Mouse (Mus musculus): Measurements from ENCODE around the gene St5. TPM values are rescaled to one million over a fixed set of nuclear protein-coding genes. Genes with fewer than 3 reads are reported as not detected.

Gene St5
- polyA plus RNA-seq, 1 experiment from 2014 or later = 51.0 TPM

DNA sequence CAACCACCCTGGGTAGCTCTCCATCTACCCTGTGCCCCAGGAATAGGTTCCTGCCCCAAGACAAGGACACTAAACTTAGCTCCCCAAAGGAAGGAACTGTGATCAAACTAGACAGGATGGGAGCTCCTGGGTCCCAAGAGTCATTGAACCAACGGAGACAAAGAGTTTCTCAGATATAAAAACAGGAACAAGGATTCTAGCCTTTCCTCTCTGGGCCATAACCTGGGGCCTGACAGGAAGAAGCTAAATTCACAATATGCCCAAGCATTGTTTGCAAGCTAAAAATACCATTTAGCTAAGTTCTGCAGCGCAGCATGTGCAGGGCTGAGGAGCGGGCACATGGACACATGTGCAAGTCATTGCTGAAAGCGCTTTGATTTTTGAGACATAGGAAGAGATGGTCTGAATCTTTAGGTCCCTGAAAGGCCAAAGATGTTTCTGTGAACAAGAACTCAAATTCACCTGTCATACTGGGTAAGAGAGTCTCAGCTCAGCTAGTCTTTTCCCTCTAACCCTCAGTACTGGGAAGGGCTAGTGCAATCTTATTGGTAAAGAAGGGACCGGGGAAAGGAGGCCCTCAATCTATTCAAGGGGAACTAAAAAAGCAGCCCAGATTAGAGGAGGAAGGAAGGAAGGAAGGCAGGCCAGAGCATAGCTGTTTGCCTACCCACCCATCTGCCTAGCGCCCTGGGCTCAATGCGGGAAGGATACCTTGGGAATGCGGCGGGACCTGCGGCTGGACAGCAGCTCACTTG is 161.6 kb downstream of the St5 start:
- 92% methylated on average over 10 of the region's 10 CpGs for WGBS
- no peaks in the 10 kb centered on the region for H3K9me3 ChIP-seq
- 0 out of 2 replicates have a peak, but pooled peaks cover 2% of the 10 kb centered on the region for H3K4me1 ChIP-seq
- no peak overlapping the region for H3K4me2 ChIP-seq (replicated peaks)
- H3K9ac ChIP-seq = no peak overlapping the region
- ATAC-seq (ENCODE audit: low FRiP score, low read depth) = no peak
- peaks cover 49% of the 10 kb centered on the region for H3K36me3 ChIP-seq
- H3K27ac ChIP-seq = no peak overlapping the region; the same call in 1 of the 2 replicates
- H3K27me3 ChIP-seq (replicated peaks) = no peaks in the 10 kb centered on the region
- no peak overlapping the region for H3K4me3 ChIP-seq

DNA sequence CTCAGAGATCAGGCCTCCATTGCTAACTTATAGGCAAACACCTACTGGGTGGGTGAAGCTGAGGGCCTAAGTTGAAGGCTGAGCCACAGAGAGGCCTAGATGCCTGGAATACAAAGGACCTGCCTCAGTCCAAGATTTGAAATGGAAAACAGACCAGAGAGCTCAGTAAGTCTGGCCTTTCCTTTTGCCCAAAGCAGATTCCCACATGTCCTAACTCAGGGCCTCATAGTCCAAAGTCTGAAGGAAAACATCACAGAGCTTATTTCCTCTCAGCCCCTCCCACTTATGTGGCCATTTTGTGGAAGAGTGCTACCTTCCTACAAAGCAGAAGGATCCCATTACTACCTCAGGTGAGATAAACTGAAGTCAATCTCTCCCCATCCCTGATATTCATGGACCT is 162.5 kb downstream of the St5 start:
- no peak overlapping the region for H3K27ac ChIP-seq
- H3K4me3 ChIP-seq = no peak overlapping the region
- peaks cover 51% of the 10 kb centered on the region for H3K36me3 ChIP-seq
- 0 out of 2 replicates have a peak, but pooled peaks cover 7% of the 10 kb centered on the region for H3K4me1 ChIP-seq
- H3K27me3 ChIP-seq (replicated peaks) = no peaks in the 10 kb centered on the region
- H3K9me3 ChIP-seq = no peaks in the 10 kb centered on the region
- no peak for ATAC-seq (ENCODE audit: low FRiP score, low read depth)
- H3K4me2 ChIP-seq (replicated peaks) = no peak overlapping the region
- H3K9ac ChIP-seq = no peak overlapping the region

- peaks cover 44% of the 10 kb centered on the region for H3K36me3 ChIP-seq
- 64% methylated on average over 4 of the region's 4 CpGs for WGBS
- H3K9me3 ChIP-seq = no peaks in the 10 kb centered on the region
- no peak overlapping the region for H3K4me3 ChIP-seq
- peak; percentile 29; the same call in 1 of the 2 replicates for ATAC-seq (ENCODE audit: low FRiP score, low read depth)
- H3K4me1 ChIP-seq = 0 out of 2 replicates have a peak, but pooled peaks cover 7% of the 10 kb centered on the region
- no peak overlapping the region for H3K9ac ChIP-seq
- no peak overlapping the region for H3K27ac ChIP-seq
- no peak overlapping the region for H3K4me2 ChIP-seq (replicated peaks)
- no peaks in the 10 kb centered on the region for H3K27me3 ChIP-seq (replicated peaks)
Measured at GRCm38 (mm10) chr7:109536451-109536946, 166.9 kb downstream of the St5 start.

GRCm38 (mm10) chr7:109534921-109535320 is 168.5 kb downstream of the St5 start:
- 95% methylated on average over 3 of the region's 3 CpGs for WGBS
- Histone ChIP-seq H3K9me3 (no peaks in the 10 kb centered on the region), H3K4me2 (replicated peaks) (no peak overlapping the region), H3K27ac (no peak overlapping the region), H3K4me3 (no peak overlapping the region), H3K9ac (no peak overlapping the region), H3K4me1 (0 out of 2 replicates have a peak, but pooled peaks cover 7% of the 10 kb centered on the region), H3K27me3 (replicated peaks) (no peaks in the 10 kb centered on the region), H3K36me3 (peaks cover 58% of the 10 kb centered on the region)
- ATAC-seq (ENCODE audit: low FRiP score, low read depth) = no peak

DNA sequence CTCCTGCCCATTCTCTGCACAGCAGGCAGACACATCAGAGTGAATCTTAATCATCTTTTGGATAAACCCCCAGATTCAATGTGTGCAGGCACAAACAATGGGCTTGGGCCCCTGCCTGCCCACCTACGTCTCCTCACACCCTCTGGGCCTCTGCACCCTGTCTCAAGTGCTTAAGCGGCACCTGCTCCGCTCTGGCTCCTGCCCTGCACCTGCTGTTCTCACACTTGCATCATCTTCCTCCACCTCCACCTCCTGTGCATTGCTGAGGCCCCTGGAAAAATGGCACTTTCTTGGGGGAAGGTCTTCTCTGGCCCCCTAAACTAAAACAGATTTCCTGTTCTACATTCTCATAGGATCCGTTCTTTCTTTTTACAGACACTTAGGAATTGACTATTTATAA is 169.5 kb downstream of the St5 start:
- Histone ChIP-seq H3K27me3 (replicated peaks) (no peaks in the 10 kb centered on the region), H3K4me3 (no peak overlapping the region), H3K27ac (no peak overlapping the region), H3K9ac (no peak overlapping the region), H3K9me3 (no peaks in the 10 kb centered on the region), H3K4me2 (replicated peaks) (no peak overlapping the region), H3K4me1 (0 out of 2 replicates have a peak, but pooled peaks cover 7% of the 10 kb centered on the region), H3K36me3 (peaks cover 55% of the 10 kb centered on the region)
- WGBS = 84% methylated on average over 4 of the region's 4 CpGs
- ATAC-seq (ENCODE audit: low FRiP score, low read depth) = no peak

- no peaks in the 10 kb centered on the region for H3K9me3 ChIP-seq
- H3K36me3 ChIP-seq = peaks cover 55% of the 10 kb centered on the region
- H3K4me3 ChIP-seq = no peak overlapping the region
- H3K9ac ChIP-seq = no peak overlapping the region
- no peaks in the 10 kb centered on the region for H3K27me3 ChIP-seq (replicated peaks)
- H3K4me1 ChIP-seq = 0 out of 2 replicates have a peak, but pooled peaks cover 7% of the 10 kb centered on the region
- H3K27ac ChIP-seq = no peak overlapping the region
- no peak overlapping the region for H3K4me2 ChIP-seq (replicated peaks)
- WGBS = 82% methylated on average over 4 of the region's 4 CpGs
- ATAC-seq (ENCODE audit: low FRiP score, low read depth) = no peak
Measured at GRCm38 (mm10) chr7:109533129-109533528, 170.3 kb downstream of the St5 start.

GRCm38 (mm10) chr7:109532691-109533090 is 170.7 kb downstream of the St5 start:
- Histone ChIP-seq H3K9ac (no peak overlapping the region), H3K27ac (no peak overlapping the region), H3K9me3 (no peaks in the 10 kb centered on the region), H3K36me3 (peaks cover 52% of the 10 kb centered on the region), H3K4me1 (0 out of 2 replicates have a peak, but pooled peaks cover 7% of the 10 kb centered on the region), H3K4me3 (no peak overlapping the region), H3K4me2 (replicated peaks) (no peak overlapping the region), H3K27me3 (replicated peaks) (no peaks in the 10 kb centered on the region)
- no peak for ATAC-seq (ENCODE audit: low FRiP score, low read depth)
- WGBS = 86% methylated on average over 3 of the region's 3 CpGs

DNA sequence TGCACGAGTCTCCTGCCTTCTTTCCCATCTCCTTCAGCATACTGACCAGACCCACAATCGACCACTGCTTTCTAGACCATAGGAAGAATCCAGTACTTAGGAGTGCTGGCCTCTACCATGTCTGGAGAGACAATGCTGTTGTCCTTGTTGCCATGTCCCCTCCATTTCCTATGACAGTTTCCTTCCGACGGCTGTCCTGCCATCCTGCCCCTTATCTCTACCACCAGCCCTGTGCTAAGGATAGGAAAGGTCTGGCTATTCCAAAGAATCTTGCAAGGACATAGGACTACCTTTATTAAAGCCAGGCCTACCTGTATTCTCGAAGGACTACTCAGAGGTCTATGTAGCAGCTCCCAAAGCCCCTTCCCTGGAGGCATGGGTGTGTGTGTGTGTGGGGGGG is 171.9 kb downstream of the St5 start:
- Histone ChIP-seq H3K9ac (no peak overlapping the region), H3K36me3 (peaks cover 54% of the 10 kb centered on the region), H3K27me3 (replicated peaks) (no peaks in the 10 kb centered on the region), H3K4me3 (no peak overlapping the region), H3K4me2 (replicated peaks) (no peak overlapping the region), H3K9me3 (no peaks in the 10 kb centered on the region), H3K4me1 (0 out of 2 replicates have a peak, but pooled peaks cover 2% of the 10 kb centered on the region), H3K27ac (no peak overlapping the region)
- no peak for ATAC-seq (ENCODE audit: low FRiP score, low read depth)
- WGBS = 85% methylated on average over 5 of the region's 5 CpGs

DNA sequence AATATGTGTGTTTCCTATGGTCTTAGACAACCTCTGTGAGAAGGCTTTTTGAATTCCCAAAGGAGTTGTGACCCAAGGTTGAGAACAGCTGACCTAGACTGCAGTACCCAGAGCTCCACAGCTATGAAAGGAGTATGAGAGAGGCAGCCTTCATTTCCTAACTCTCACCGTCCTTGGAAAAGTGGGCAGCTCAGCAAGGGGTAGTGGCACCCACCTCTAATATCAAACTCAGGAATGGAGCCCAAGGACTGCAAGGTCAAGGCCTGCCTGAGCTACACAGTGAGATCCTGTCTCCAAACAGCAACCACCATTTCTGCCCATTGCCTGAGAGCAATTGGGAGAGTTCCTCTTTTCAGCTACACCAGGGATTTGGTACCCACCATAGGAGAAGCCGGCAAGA is 173.7 kb downstream of the St5 start:
- no peak overlapping the region for H3K4me3 ChIP-seq
- WGBS = 84% methylated on average over 2 of the region's 2 CpGs
- H3K9me3 ChIP-seq = no peaks in the 10 kb centered on the region
- no peak overlapping the region for H3K27ac ChIP-seq
- no peak overlapping the region for H3K9ac ChIP-seq
- H3K27me3 ChIP-seq (replicated peaks) = no peaks in the 10 kb centered on the region
- H3K4me2 ChIP-seq (replicated peaks) = no peak overlapping the region
- H3K4me1 ChIP-seq = no peaks in the 10 kb centered on the region
- peaks cover 60% of the 10 kb centered on the region for H3K36me3 ChIP-seq
- no peak for ATAC-seq (ENCODE audit: low FRiP score, low read depth)

- H3K36me3 ChIP-seq = peaks cover 67% of the 10 kb centered on the region
- no peak overlapping the region for H3K27ac ChIP-seq
- 16% methylated on average over 3 of the region's 3 CpGs for WGBS
- no peak overlapping the region for H3K4me3 ChIP-seq
- H3K4me1 ChIP-seq = no peaks in the 10 kb centered on the region
- H3K27me3 ChIP-seq (replicated peaks) = no peaks in the 10 kb centered on the region
- peak; percentile 80 for ATAC-seq (ENCODE audit: low FRiP score, low read depth)
- H3K9me3 ChIP-seq = no peaks in the 10 kb centered on the region
- no peak overlapping the region for H3K9ac ChIP-seq
- H3K4me2 ChIP-seq (replicated peaks) = no peak overlapping the region
Measured at GRCm38 (mm10) chr7:109528356-109528755, 175.0 kb downstream of the St5 start.

DNA sequence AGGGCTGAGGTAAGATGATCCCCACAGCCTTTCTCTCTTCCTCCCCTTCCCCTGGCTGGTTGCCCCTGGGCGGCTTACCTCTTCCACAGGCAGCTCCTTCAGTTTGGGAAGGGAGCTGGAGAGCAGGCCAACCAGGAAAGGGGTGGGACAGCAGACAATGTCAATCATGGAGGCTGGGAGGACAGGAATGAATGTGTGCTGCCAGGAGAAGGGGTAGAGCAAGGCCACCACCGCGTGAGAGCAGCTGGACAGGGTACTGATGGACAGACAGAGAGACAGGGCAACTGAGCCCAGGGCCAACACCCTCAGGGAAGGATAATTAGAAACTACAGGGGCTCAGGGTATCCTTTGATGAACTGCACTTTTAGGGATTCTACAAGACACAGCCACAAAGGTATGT is 175.9 kb downstream of the St5 start:
- no peak overlapping the region for H3K9ac ChIP-seq
- no peak overlapping the region for H3K27ac ChIP-seq
- no peak overlapping the region for H3K4me3 ChIP-seq
- H3K27me3 ChIP-seq (replicated peaks) = no peaks in the 10 kb centered on the region
- ATAC-seq (ENCODE audit: low FRiP score, low read depth) = no peak
- no peaks in the 10 kb centered on the region for H3K9me3 ChIP-seq
- WGBS = 78% methylated on average over 3 of the region's 3 CpGs
- H3K36me3 ChIP-seq = peaks cover 76% of the 10 kb centered on the region
- no peaks in the 10 kb centered on the region for H3K4me1 ChIP-seq
- H3K4me2 ChIP-seq (replicated peaks) = no peak overlapping the region

- no peak overlapping the region for H3K9ac ChIP-seq
- H3K4me1 ChIP-seq = peaks cover 3% of the 10 kb centered on the region
- no peak overlapping the region for H3K27ac ChIP-seq
- 82% methylated on average over 16 of the region's 16 CpGs for WGBS
- no peak overlapping the region for H3K4me2 ChIP-seq (replicated peaks)
- H3K9me3 ChIP-seq = no peaks in the 10 kb centered on the region
- no peaks in the 10 kb centered on the region for H3K27me3 ChIP-seq (replicated peaks)
- ATAC-seq (ENCODE audit: low FRiP score, low read depth) = no peak
- H3K36me3 ChIP-seq = peaks cover 75% of the 10 kb centered on the region
- no peak overlapping the region for H3K4me3 ChIP-seq
Measured at GRCm38 (mm10) chr7:109525740-109526663, 177.4 kb downstream of the St5 start.
